Mouse (Mus musculus): Measurements from ENCODE around the gene Dlg1. TPM values are rescaled to one million over a fixed set of nuclear protein-coding genes. Genes with fewer than 3 reads are reported as not detected.

Dlg1 gene
- polyA plus RNA-seq, 1 experiment from 2014 or later = 20.3 TPM

GRCm38 (mm10) chr16:31880146-31880840 lies 217.1 kb downstream of the Dlg1 start:
- H3K36me3 ChIP-seq = no peaks in the 10 kb centered on the region
- WGBS = 89% methylated on average over 8 of the region's 8 CpGs
- H3K27ac ChIP-seq (replicated peaks) = no peak overlapping the region
- DNase-seq (ENCODE audit: low spot score) = no peak
- peaks cover 33% of the 10 kb centered on the region for H3K27me3 ChIP-seq (ENCODE audit: low read depth, poor library complexity, severe bottlenecking)
- H3K9me3 ChIP-seq (replicated peaks) = no peaks in the 10 kb centered on the region
- H3K4me3 ChIP-seq = no peak overlapping the region
- peaks cover 41% of the 10 kb centered on the region for H3K4me1 ChIP-seq

DNA sequence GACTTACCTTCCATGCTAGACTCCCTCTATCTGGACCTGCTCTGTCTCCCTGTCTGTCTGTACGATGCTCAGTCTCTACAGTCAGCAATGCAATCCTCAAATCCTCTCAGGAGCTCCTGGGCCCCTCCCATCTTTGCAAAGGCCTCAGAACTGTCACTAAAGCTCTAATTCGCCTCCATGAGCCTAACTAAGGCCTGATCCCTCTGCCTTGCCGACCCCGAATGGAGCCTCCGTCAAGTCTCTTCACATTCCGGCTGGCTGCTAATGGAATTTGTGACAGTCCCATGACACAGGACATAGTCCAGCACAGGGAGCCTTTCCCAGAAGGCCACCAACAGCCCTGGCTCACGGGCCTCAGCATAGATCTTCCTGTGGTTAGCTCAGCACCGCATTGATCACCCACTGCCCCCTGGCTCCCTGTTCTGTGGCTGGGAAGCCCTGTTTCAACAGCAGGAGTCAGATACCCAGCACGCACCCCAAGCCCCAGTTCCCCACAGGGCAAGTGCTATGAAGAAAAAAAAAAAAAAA lies 219.2 kb downstream of the Dlg1 start:
- Histone ChIP-seq H3K4me3 (no peak overlapping the region), H3K36me3 (no peaks in the 10 kb centered on the region), H3K27ac (replicated peaks) (no peak overlapping the region), H3K9me3 (replicated peaks) (no peaks in the 10 kb centered on the region), H3K4me1 (peaks cover 41% of the 10 kb centered on the region), H3K27me3 (ENCODE audit: low read depth, poor library complexity, severe bottlenecking) (peaks cover 33% of the 10 kb centered on the region)
- 65% methylated on average over 9 of the region's 9 CpGs for whole genome bisulfite sequencing
- no peak for DNase-seq (ENCODE audit: low spot score)

DNA sequence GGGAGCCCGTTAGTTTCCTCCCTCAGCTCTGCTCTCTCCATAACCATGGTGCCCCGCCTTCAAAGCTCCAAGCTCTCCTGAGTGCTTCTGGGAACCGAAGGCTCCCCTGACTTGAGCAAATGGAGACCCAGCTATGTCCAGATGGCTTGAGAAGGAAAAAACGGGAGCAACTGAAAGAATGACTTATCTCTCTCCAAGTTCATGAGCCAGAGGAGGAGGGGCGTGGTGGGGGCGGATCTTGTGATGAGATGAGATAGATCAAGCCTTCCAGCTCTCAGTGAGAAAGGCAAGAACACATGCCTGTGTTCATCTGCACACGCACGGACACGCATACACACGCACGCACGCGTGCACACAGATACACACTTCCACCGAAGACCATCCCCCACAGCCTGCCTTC lies 220.1 kb downstream of the Dlg1 start:
- Histone ChIP-seq H3K27ac (replicated peaks) (peak overlapping the region; percentile 17; the same call in 1 of the 2 replicates), H3K27me3 (ENCODE audit: low read depth, poor library complexity, severe bottlenecking) (peaks cover 33% of the 10 kb centered on the region), H3K4me3 (no peak overlapping the region), H3K4me1 (peaks cover 41% of the 10 kb centered on the region), H3K9me3 (replicated peaks) (no peaks in the 10 kb centered on the region), H3K36me3 (no peaks in the 10 kb centered on the region)
- no peak for DNase-seq (ENCODE audit: low spot score)
- 83% methylated on average over 14 of the region's 14 CpGs for WGBS

- H3K27ac ChIP-seq (replicated peaks) = peak overlapping the region; percentile 17; the same call in 1 of the 2 replicates
Measured at GRCm38 (mm10) chr16:31883902-31884301, 220.7 kb downstream of the Dlg1 start.

GRCm38 (mm10) chr16:31890907-31891306 lies 227.7 kb downstream of the Dlg1 start:
- WGBS = 80% methylated on average over 7 of the region's 7 CpGs
- Histone ChIP-seq H3K4me3 (no peak overlapping the region), H3K27ac (replicated peaks) (no peak overlapping the region), H3K36me3 (no peaks in the 10 kb centered on the region), H3K4me1 (peaks cover 16% of the 10 kb centered on the region), H3K9me3 (replicated peaks) (no peaks in the 10 kb centered on the region), H3K27me3 (ENCODE audit: low read depth, poor library complexity, severe bottlenecking) (peaks cover 13% of the 10 kb centered on the region; the same call in 1 of the 2 replicates)
- no peak for DNase-seq (ENCODE audit: low spot score)

More at GRCm38 (mm10) chr16:31883902-31884301, 220.7 kb downstream of the Dlg1 start:
- H3K9me3 ChIP-seq (replicated peaks) = no peaks in the 10 kb centered on the region
- no peaks in the 10 kb centered on the region for H3K36me3 ChIP-seq
- peaks cover 30% of the 10 kb centered on the region for H3K27me3 ChIP-seq (ENCODE audit: low read depth, poor library complexity, severe bottlenecking)
- WGBS = 17% methylated on average over 6 of the region's 6 CpGs
- DNase-seq (ENCODE audit: low spot score) = no peak
- no peak overlapping the region for H3K4me3 ChIP-seq
- peaks cover 37% of the 10 kb centered on the region for H3K4me1 ChIP-seq

DNA sequence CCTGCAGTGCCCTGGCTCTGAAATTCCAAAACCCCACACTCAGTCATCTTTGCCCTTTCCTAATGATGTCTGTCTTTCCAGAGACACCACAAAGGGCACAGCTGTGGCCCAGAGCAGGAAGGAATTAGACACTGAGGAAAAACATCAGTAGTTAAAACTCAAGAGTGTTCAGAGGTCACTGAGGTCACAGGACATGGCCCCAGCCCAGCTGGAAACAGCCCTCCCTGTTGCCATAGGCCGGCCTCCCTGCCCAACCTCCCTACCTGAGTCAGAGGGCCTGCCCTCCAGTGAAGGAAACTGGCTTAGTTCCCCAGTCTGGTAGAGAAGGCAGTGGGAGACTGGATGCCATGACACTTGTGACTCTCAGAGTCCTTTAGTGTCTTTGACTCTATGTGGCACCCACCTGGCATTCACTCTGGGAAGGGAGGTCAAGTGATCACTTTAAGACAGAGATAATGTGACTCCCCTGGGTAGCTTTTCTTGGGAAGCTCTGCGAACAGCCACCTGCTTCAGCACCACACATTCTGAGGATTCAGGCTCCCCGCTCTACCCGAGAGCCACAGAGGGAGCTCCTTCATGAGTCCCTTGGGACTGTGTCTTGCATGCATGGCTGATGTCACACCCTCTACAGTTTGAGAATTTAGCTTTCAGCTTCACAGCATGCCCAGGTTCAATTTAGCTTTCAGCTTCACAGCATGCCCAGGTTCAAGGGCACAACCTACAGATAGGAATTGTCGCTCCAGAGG lies 230.3 kb downstream of the Dlg1 start:
- H3K4me3 ChIP-seq = no peak overlapping the region
- no peak for DNase-seq (ENCODE audit: low spot score)
- 61% methylated on average over 5 of the region's 5 CpGs for WGBS
- peaks cover 30% of the 10 kb centered on the region for H3K4me1 ChIP-seq
- H3K27ac ChIP-seq (replicated peaks) = no peak overlapping the region
- no peaks in the 10 kb centered on the region for H3K36me3 ChIP-seq
- H3K27me3 ChIP-seq (ENCODE audit: low read depth, poor library complexity, severe bottlenecking) = peaks cover 22% of the 10 kb centered on the region; the same call in 1 of the 2 replicates
- H3K9me3 ChIP-seq (replicated peaks) = no peaks in the 10 kb centered on the region

GRCm38 (mm10) chr16:31896971-31897774 lies 233.9 kb downstream of the Dlg1 start:
- peak; percentile 71 for DNase-seq (ENCODE audit: low spot score)
- Histone ChIP-seq H3K27ac (replicated peaks) (peak overlapping the region; percentile 59), H3K27me3 (ENCODE audit: low read depth, poor library complexity, severe bottlenecking) (peaks cover 17% of the 10 kb centered on the region; the same call in 1 of the 2 replicates), H3K4me1 (peaks cover 23% of the 10 kb centered on the region), H3K9me3 (replicated peaks) (peaks cover 8% of the 10 kb centered on the region; the same call in 1 of the 2 replicates), H3K36me3 (no peaks in the 10 kb centered on the region), H3K4me3 (peak overlapping the region; percentile 47)
- 12% methylated on average over 29 of the region's 29 CpGs for WGBS

- Histone ChIP-seq H3K4me1 (peaks cover 16% of the 10 kb centered on the region), H3K9me3 (replicated peaks) (peaks cover 8% of the 10 kb centered on the region; the same call in 1 of the 2 replicates), H3K36me3 (no peaks in the 10 kb centered on the region), H3K27me3 (ENCODE audit: low read depth, poor library complexity, severe bottlenecking) (peaks cover 17% of the 10 kb centered on the region; the same call in 1 of the 2 replicates), H3K27ac (replicated peaks) (no peak overlapping the region), H3K4me3 (no peak overlapping the region)
- DNase-seq (ENCODE audit: low spot score) = no peak
- WGBS = 84% methylated on average over 18 of the region's 18 CpGs
Measured at GRCm38 (mm10) chr16:31898546-31899326, 235.5 kb downstream of the Dlg1 start.

DNA sequence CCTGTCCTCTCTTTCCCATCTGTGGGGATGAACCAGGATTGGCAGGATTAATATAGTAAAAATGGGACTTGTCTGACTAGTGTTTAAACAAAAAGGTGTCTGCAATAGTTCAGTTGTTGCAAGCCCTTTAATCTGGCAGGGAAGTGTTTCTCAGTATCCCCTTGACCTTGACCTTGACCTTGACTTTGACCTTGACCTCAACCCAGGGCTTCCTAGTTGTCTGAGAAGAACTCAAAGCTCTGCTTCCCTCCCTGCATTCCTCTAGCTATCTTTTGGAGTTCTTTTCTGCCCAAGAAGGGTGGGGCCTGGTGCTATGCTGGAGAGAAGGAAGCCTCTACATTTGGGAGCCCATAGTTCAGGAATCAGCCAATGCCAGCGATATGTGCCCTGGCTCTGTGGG lies 238.6 kb downstream of the Dlg1 start:
- Histone ChIP-seq H3K36me3 (no peaks in the 10 kb centered on the region), H3K27ac (replicated peaks) (no peak overlapping the region), H3K9me3 (replicated peaks) (peaks cover 8% of the 10 kb centered on the region; the same call in 1 of the 2 replicates), H3K27me3 (ENCODE audit: low read depth, poor library complexity, severe bottlenecking) (peaks cover 13% of the 10 kb centered on the region), H3K4me1 (peaks cover 26% of the 10 kb centered on the region), H3K4me3 (no peak overlapping the region)
- no peak for DNase-seq (ENCODE audit: low spot score)
- WGBS = 86% methylated on average over 1 of the region's 1 CpGs

GRCm38 (mm10) chr16:31903239-31903638 lies 240.0 kb downstream of the Dlg1 start:
- no peak overlapping the region for H3K27ac ChIP-seq (replicated peaks)
- WGBS = 88% methylated on average over 8 of the region's 8 CpGs
- H3K4me1 ChIP-seq = peaks cover 17% of the 10 kb centered on the region
- peaks cover 18% of the 10 kb centered on the region for H3K27me3 ChIP-seq (ENCODE audit: low read depth, poor library complexity, severe bottlenecking)
- peaks cover 8% of the 10 kb centered on the region; the same call in 1 of the 2 replicates for H3K9me3 ChIP-seq (replicated peaks)
- H3K4me3 ChIP-seq = no peak overlapping the region
- no peak for DNase-seq (ENCODE audit: low spot score)
- no peaks in the 10 kb centered on the region for H3K36me3 ChIP-seq

- Histone ChIP-seq H3K36me3 (no peaks in the 10 kb centered on the region), H3K27me3 (ENCODE audit: low read depth, poor library complexity, severe bottlenecking) (peaks cover 20% of the 10 kb centered on the region), H3K4me3 (no peak overlapping the region), H3K9me3 (replicated peaks) (peaks cover under 1% of the 10 kb centered on the region; the same call in 1 of the 2 replicates), H3K4me1 (peaks cover 14% of the 10 kb centered on the region), H3K27ac (replicated peaks) (no peak overlapping the region)
- no peak for DNase-seq (ENCODE audit: low spot score)
- 72% methylated on average over 4 of the region's 4 CpGs for WGBS
Measured at GRCm38 (mm10) chr16:31905331-31905730, 242.1 kb downstream of the Dlg1 start.
